Mouse (Mus musculus): ENCODE measurements around the gene Vps26b.

Vps26b gene

DNA sequence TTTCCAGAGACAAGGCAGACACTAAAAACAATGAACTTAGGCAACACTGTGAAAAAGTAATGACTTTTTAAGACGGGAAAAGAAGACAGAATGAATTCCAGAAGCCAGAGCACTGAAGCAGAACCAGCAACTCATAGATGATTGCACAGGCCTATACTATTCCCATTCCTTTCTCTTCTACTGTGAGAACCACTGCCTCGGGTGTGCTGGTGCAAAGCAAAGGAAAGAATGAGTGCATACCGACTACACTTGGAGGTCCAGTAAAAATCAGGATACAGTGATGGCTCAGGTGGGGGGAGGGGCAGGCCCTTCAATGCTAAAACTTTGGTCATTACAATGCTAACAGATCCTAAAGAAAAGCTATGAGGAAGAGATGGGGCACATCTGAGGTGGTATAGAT is 36.0 kb downstream of the Vps26b start:
- no peak for DNase-seq (ENCODE audit: low spot score)

DNA sequence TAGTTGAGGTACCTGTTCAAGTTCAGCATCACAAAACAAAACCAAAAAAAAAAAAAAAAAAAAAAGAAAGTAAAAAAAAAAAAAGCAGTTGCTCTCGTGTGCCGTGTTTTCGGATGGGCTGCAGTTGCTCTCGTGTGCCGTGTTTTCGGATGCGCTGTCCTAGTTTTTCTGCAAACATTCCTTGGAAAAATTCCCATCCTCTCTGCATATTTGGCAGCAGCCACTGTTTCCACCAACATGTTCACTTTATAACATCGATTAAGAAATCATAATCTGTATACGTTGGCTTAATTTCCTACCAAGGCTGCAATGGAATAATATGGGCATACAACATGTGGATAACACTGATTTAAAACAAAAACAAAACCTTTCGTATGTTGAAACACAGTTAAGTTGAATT is 36.7 kb downstream of the Vps26b start:
- DNase-seq (ENCODE audit: low spot score), result no peak

DNA sequence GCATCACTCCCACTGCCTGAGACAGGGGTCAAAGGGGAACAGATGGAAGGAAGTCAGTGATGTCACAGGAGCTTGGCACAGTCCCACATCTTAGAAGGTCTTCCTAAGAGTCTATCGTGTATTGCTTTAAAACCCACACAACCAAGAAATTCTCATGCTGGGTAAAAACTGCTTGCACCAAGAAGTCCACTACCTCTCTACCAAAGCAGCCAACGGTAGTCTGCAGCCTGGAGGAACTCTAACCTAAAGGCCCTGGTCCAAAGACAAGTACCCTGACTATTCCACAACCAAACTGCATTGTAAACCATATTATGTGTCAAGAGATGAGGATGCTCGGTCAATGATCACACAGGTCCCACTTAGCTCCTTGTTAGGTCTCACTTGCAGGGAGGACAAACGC is 39.7 kb downstream of the Vps26b start:
- DNase-seq (ENCODE audit: low spot score), result no peak

DNA sequence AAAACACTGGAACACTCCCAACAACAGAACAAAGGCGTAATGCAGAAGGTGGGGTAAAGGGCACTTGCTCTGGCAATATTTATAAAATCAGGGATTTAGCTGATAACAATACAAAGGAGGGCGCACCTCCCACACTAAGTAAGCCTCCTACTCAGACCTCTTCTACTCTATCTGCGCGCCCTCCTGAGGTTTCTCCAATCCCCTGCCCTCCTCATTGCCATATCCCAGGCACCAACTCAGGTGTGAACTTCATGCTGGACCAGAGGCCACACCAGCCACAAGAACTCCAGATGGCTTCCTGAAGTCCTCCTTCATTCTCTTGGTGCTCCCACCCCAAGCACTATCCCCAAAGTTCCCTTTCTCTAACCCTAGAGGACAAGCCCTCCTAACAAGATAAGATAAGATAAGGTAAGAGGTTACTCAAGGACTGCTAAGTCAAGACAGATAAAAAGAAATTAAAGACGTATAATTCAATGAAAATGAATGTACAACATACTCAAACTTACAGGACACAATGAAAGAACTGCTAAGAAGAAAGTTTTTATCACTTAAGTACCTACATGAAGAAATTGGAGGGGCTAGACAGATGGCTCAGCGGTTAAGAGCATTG is 44.1 kb downstream of the Vps26b start:
- no peak for DNase-seq (ENCODE audit: low spot score)

DNA sequence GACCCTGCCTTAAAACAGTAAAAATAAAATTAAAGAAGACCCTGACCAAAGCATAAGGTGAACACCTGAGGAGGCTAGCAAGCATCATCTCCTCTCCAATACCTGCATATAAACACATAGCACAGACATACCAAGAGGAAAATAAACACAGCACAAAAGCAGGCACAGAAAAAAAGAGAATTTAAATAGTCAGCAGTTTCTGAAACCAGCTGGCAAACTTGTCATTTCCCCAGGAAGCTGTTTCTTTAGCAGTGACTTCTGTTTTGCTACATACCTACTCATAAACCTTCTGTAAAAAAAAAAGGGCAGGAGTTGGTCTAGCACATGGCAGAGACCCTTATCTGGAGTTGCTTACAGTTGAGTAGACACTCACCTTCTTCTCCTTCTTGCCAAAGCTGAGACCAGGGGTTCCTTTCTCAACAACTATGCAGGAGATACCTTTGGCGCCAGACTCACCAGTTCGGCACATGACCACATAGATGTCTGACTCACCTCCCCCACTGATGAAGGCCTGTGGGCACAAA is 44.7 kb downstream of the Vps26b start:
- DNase-seq (ENCODE audit: low spot score), result no peak

DNA sequence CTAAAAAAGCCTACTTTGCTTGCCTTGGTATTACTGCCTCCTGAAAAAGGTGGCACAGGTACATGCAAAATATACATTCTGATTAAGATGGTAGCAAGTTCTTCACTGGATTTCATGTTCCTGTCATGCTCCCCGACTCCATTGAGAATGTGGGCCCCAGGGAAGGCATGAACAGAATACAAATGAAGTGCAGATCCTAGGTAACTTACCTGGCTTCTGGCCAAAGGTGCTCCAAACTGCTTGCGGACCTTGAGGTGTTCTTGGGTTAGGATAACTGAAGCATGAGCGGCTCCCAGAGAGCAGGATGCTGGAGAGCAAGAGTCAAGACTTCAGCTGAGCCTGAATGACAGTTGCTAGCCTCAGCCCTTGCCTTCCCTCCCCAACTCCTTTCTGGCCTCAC is 51.1 kb downstream of the Vps26b start:
- DNase-seq (ENCODE audit: low spot score), result no peak

DNA sequence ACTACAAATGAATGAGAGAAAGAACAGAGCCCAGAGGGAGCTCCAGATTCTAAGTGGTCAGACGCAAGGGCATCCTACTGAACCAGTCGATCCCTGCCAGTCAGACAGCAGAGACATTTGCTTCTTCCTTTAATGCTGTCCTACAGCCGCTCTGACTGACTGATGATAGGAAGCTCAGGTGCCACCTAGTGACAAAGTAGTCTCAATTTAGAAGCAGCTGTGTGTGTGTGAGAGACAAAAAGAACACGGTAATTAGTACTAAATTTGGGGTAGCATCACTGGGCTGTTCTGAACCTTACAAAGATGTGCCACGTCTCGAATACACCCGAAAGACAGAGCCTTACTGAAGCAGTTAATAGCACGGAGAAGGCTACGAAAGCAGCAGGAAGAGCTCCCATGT is 52.1 kb downstream of the Vps26b start:
- DNase-seq (ENCODE audit: low spot score), result no peak
